Mouse (Mus musculus): Measurements from ENCODE around the gene Serpina3g. TPM values are rescaled to one million over a fixed set of nuclear protein-coding genes. Genes with fewer than 3 reads are reported as not detected.

Gene Serpina3g
- polyA plus RNA-seq (2014; fragmentation: Nextera tagmentation; extraction: Ambion mirVana) = 0.28 TPM in 1 of 2 replicates, not detected in the other

- Histone ChIP-seq H3K36me3 (ENCODE audit: control insufficient read depth, insufficient read depth, low read length) (no peaks in the 10 kb centered on the region), H3K9me3 (ENCODE audit: control insufficient read depth, low read length) (no peaks in the 10 kb centered on the region), H3K4me3 (ENCODE audit: low read depth, low read length) (no peak within 1 kb of the TSS), H3K27me3 (ENCODE audit: control insufficient read depth, insufficient read depth, low read length) (no peaks in the 10 kb centered on the region), H3K9ac (ENCODE audit: low read length) (no peak within 1 kb of the TSS), H3K4me2 (ENCODE audit: low read depth, low read length, severe bottlenecking) (no peak within 1 kb of the TSS), H3K27ac (ENCODE audit: low read depth, low read length) (no peak within 1 kb of the TSS), H3K4me1 (replicated peaks; ENCODE audit: control insufficient read depth, insufficient read depth, low read length) (no peaks in the 10 kb centered on the region)
- DNase-seq (ENCODE audit: low spot score) (no peak), ATAC-seq (replicated peaks; ENCODE audit: low FRiP score) (no peak)
- 79% methylated on average over 5 of the region's 5 CpGs for WGBS
Observed at GRCm38 (mm10) chr12:104235915-104236314, at the start of gene Serpina3g. Gene Serpina3g, plus strand, starts transcription at chr12:104236245.

- ATAC-seq (replicated peaks; ENCODE audit: low FRiP score) (no peak), DNase-seq (ENCODE audit: low spot score) (no peak)
- H3K27me3 ChIP-seq (ENCODE audit: control insufficient read depth, insufficient read depth, low read length) = no peaks in the 10 kb centered on the region
- H3K27ac ChIP-seq (ENCODE audit: low read depth, low read length) = no peak overlapping the region
- H3K4me3 ChIP-seq (ENCODE audit: low read depth, low read length) = no peak overlapping the region
- no peak overlapping the region for H3K4me2 ChIP-seq (ENCODE audit: low read depth, low read length, severe bottlenecking)
- no peaks in the 10 kb centered on the region for H3K4me1 ChIP-seq (replicated peaks; ENCODE audit: control insufficient read depth, insufficient read depth, low read length)
- no peaks in the 10 kb centered on the region for H3K36me3 ChIP-seq (ENCODE audit: control insufficient read depth, insufficient read depth, low read length)
- H3K9me3 ChIP-seq (ENCODE audit: control insufficient read depth, low read length) = no peaks in the 10 kb centered on the region
- 85% methylated on average over 2 of the region's 2 CpGs for WGBS
- H3K9ac ChIP-seq (ENCODE audit: low read length) = no peak overlapping the region
Observed at GRCm38 (mm10) chr12:104189246-104189645, 46.8 kb upstream of the Serpina3g start.

- no peak overlapping the region for H3K27ac ChIP-seq (ENCODE audit: low read depth, low read length)
- H3K4me1 ChIP-seq (replicated peaks; ENCODE audit: control insufficient read depth, insufficient read depth, low read length) = no peaks in the 10 kb centered on the region
- no peak overlapping the region for H3K4me2 ChIP-seq (ENCODE audit: low read depth, low read length, severe bottlenecking)
- no peaks in the 10 kb centered on the region for H3K27me3 ChIP-seq (ENCODE audit: control insufficient read depth, insufficient read depth, low read length)
- no peak for ATAC-seq (replicated peaks; ENCODE audit: low FRiP score)
- H3K36me3 ChIP-seq (ENCODE audit: control insufficient read depth, insufficient read depth, low read length) = no peaks in the 10 kb centered on the region
- DNase-seq (ENCODE audit: low spot score) = no peak
- no peak overlapping the region for H3K9ac ChIP-seq (ENCODE audit: low read length)
- no peaks in the 10 kb centered on the region for H3K9me3 ChIP-seq (ENCODE audit: control insufficient read depth, low read length)
- H3K4me3 ChIP-seq (ENCODE audit: low read depth, low read length) = no peak overlapping the region
Observed at GRCm38 (mm10) chr12:104190852-104191251, 45.2 kb upstream of the Serpina3g start.

- ATAC-seq (replicated peaks; ENCODE audit: low FRiP score) = no peak
- Histone ChIP-seq H3K27me3 (ENCODE audit: control insufficient read depth, insufficient read depth, low read length) (no peaks in the 10 kb centered on the region), H3K4me1 (replicated peaks; ENCODE audit: control insufficient read depth, insufficient read depth, low read length) (no peaks in the 10 kb centered on the region), H3K9me3 (ENCODE audit: control insufficient read depth, low read length) (no peaks in the 10 kb centered on the region), H3K36me3 (ENCODE audit: control insufficient read depth, insufficient read depth, low read length) (no peaks in the 10 kb centered on the region), H3K4me2 (ENCODE audit: low read depth, low read length, severe bottlenecking) (no peak overlapping the region), H3K9ac (ENCODE audit: low read length) (no peak overlapping the region), H3K4me3 (ENCODE audit: low read depth, low read length) (no peak overlapping the region), H3K27ac (ENCODE audit: low read depth, low read length) (no peak overlapping the region)
- DNase-seq (ENCODE audit: low spot score) = no peak
- WGBS = 81% methylated on average over 4 of the region's 4 CpGs
Observed at GRCm38 (mm10) chr12:104209149-104209548, 26.9 kb upstream of the Serpina3g start.

GRCm38 (mm10) chr12:104209802-104210201, 26.2 kb upstream of the Serpina3g start:
- Histone ChIP-seq H3K9ac (ENCODE audit: low read length) (no peak overlapping the region), H3K36me3 (ENCODE audit: control insufficient read depth, insufficient read depth, low read length) (no peaks in the 10 kb centered on the region), H3K27ac (ENCODE audit: low read depth, low read length) (no peak overlapping the region), H3K27me3 (ENCODE audit: control insufficient read depth, insufficient read depth, low read length) (no peaks in the 10 kb centered on the region), H3K4me2 (ENCODE audit: low read depth, low read length, severe bottlenecking) (no peak overlapping the region), H3K4me3 (ENCODE audit: low read depth, low read length) (no peak overlapping the region), H3K9me3 (ENCODE audit: control insufficient read depth, low read length) (no peaks in the 10 kb centered on the region), H3K4me1 (replicated peaks; ENCODE audit: control insufficient read depth, insufficient read depth, low read length) (no peaks in the 10 kb centered on the region)
- WGBS = 100% methylated on average over 2 of the region's 2 CpGs
- ATAC-seq (replicated peaks; ENCODE audit: low FRiP score) (no peak), DNase-seq (ENCODE audit: low spot score) (no peak)

GRCm38 (mm10) chr12:104213689-104214444, 22.2 kb upstream of the Serpina3g start:
- no peak overlapping the region for H3K4me3 ChIP-seq (ENCODE audit: low read depth, low read length)
- WGBS = 54% methylated on average over 2 of the region's 2 CpGs
- H3K4me1 ChIP-seq (replicated peaks; ENCODE audit: control insufficient read depth, insufficient read depth, low read length) = no peaks in the 10 kb centered on the region
- H3K27me3 ChIP-seq (ENCODE audit: control insufficient read depth, insufficient read depth, low read length) = no peaks in the 10 kb centered on the region
- DNase-seq (ENCODE audit: low spot score) = no peak
- no peak overlapping the region for H3K27ac ChIP-seq (ENCODE audit: low read depth, low read length)
- H3K36me3 ChIP-seq (ENCODE audit: control insufficient read depth, insufficient read depth, low read length) = no peaks in the 10 kb centered on the region
- no peaks in the 10 kb centered on the region for H3K9me3 ChIP-seq (ENCODE audit: control insufficient read depth, low read length)
- H3K4me2 ChIP-seq (ENCODE audit: low read depth, low read length, severe bottlenecking) = no peak overlapping the region
- H3K9ac ChIP-seq (ENCODE audit: low read length) = no peak overlapping the region
- no peak; the same call in 1 of the 2 replicates for ATAC-seq (replicated peaks; ENCODE audit: low FRiP score)

GRCm38 (mm10) chr12:104214445-104214753, 21.6 kb upstream of the Serpina3g start, which contains the start of gene Serpina3f:
Gene Serpina3f, plus strand, starts transcription at chr12:104214544.
- Histone ChIP-seq H3K4me2 (ENCODE audit: low read depth, low read length, severe bottlenecking) (no peak within 1 kb of the TSS), H3K36me3 (ENCODE audit: control insufficient read depth, insufficient read depth, low read length) (no peaks in the 10 kb centered on the region), H3K27me3 (ENCODE audit: control insufficient read depth, insufficient read depth, low read length) (no peaks in the 10 kb centered on the region), H3K9ac (ENCODE audit: low read length) (no peak within 1 kb of the TSS), H3K27ac (ENCODE audit: low read depth, low read length) (no peak within 1 kb of the TSS), H3K9me3 (ENCODE audit: control insufficient read depth, low read length) (no peaks in the 10 kb centered on the region), H3K4me1 (replicated peaks; ENCODE audit: control insufficient read depth, insufficient read depth, low read length) (no peaks in the 10 kb centered on the region), H3K4me3 (ENCODE audit: low read depth, low read length) (no peak within 1 kb of the TSS)
- no peak for ATAC-seq (replicated peaks; ENCODE audit: low FRiP score)
- no peak for DNase-seq (ENCODE audit: low spot score)
- WGBS = 68% methylated on average over 1 of the region's 1 CpGs

GRCm38 (mm10) chr12:104215249-104215648, 20.8 kb upstream of the Serpina3g start:
- no peak overlapping the region for H3K4me3 ChIP-seq (ENCODE audit: low read depth, low read length)
- no peak overlapping the region for H3K4me2 ChIP-seq (ENCODE audit: low read depth, low read length, severe bottlenecking)
- no peaks in the 10 kb centered on the region for H3K4me1 ChIP-seq (replicated peaks; ENCODE audit: control insufficient read depth, insufficient read depth, low read length)
- DNase-seq (ENCODE audit: low spot score) (no peak), ATAC-seq (replicated peaks; ENCODE audit: low FRiP score) (no peak)
- 80% methylated on average over 1 of the region's 1 CpGs for WGBS
- no peaks in the 10 kb centered on the region for H3K27me3 ChIP-seq (ENCODE audit: control insufficient read depth, insufficient read depth, low read length)
- no peak overlapping the region for H3K27ac ChIP-seq (ENCODE audit: low read depth, low read length)
- H3K9ac ChIP-seq (ENCODE audit: low read length) = no peak overlapping the region
- no peaks in the 10 kb centered on the region for H3K9me3 ChIP-seq (ENCODE audit: control insufficient read depth, low read length)
- no peaks in the 10 kb centered on the region for H3K36me3 ChIP-seq (ENCODE audit: control insufficient read depth, insufficient read depth, low read length)

- DNase-seq (ENCODE audit: low spot score) (no peak), ATAC-seq (replicated peaks; ENCODE audit: low FRiP score) (no peak)
- Histone ChIP-seq H3K9me3 (ENCODE audit: control insufficient read depth, low read length) (no peaks in the 10 kb centered on the region), H3K4me3 (ENCODE audit: low read depth, low read length) (no peak overlapping the region), H3K4me2 (ENCODE audit: low read depth, low read length, severe bottlenecking) (no peak overlapping the region), H3K9ac (ENCODE audit: low read length) (no peak overlapping the region), H3K27me3 (ENCODE audit: control insufficient read depth, insufficient read depth, low read length) (no peaks in the 10 kb centered on the region), H3K36me3 (ENCODE audit: control insufficient read depth, insufficient read depth, low read length) (no peaks in the 10 kb centered on the region), H3K27ac (ENCODE audit: low read depth, low read length) (no peak overlapping the region), H3K4me1 (replicated peaks; ENCODE audit: control insufficient read depth, insufficient read depth, low read length) (no peaks in the 10 kb centered on the region)
- 100% methylated on average over 1 of the region's 1 CpGs for WGBS
Observed at GRCm38 (mm10) chr12:104221616-104222015, 14.4 kb upstream of the Serpina3g start.

All from forebrain, embryonic 11.5 days (tissue).